Mouse (Mus musculus): ENCODE data around the gene Slk. TPM values are rescaled to one million over a fixed set of nuclear protein-coding genes. Genes with fewer than 3 reads are reported as not detected.

Gene Slk
- polyA plus RNA-seq, 1 experiment from 2014 or later: 4.6 TPM

- H3K4me2 ChIP-seq (ENCODE audit: low read depth, low read length): no peak overlapping the region
- WGBS (ENCODE audit: insufficient replicate concordance): 83% methylated on average over 5 of the region's 5 CpGs
- no peaks in the 10 kb centered on the region for H3K27me3 ChIP-seq (ENCODE audit: control insufficient read depth, insufficient read depth, low read depth, low read length)
- no peak overlapping the region for H3K27ac ChIP-seq (ENCODE audit: low read length)
- no peaks in the 10 kb centered on the region for H3K9me3 ChIP-seq (replicated peaks; ENCODE audit: control insufficient read depth, low read length)
- ATAC-seq (ENCODE audit: low read depth): no peak
- H3K4me1 ChIP-seq (ENCODE audit: control insufficient read depth, low read depth, low read length): no peaks in the 10 kb centered on the region
- no peak overlapping the region for H3K4me3 ChIP-seq (ENCODE audit: low read depth, low read length)
- H3K9ac ChIP-seq (ENCODE audit: low read depth, low read length): no peak overlapping the region
- H3K36me3 ChIP-seq (ENCODE audit: control insufficient read depth, insufficient read depth): peaks cover 5% of the 10 kb centered on the region
These were observed 52.3 kb downstream of the Slk start for GRCm38 (mm10) chr19:47631799-47632198.

GRCm38 (mm10) chr19:47635380-47635779 is 55.9 kb downstream of the Slk start:
- no peak overlapping the region for H3K9ac ChIP-seq (ENCODE audit: low read depth, low read length)
- no peaks in the 10 kb centered on the region for H3K9me3 ChIP-seq (replicated peaks; ENCODE audit: control insufficient read depth, low read length)
- no peak overlapping the region for H3K4me3 ChIP-seq (ENCODE audit: low read depth, low read length)
- no peaks in the 10 kb centered on the region for H3K4me1 ChIP-seq (ENCODE audit: control insufficient read depth, low read depth, low read length)
- no peak overlapping the region for H3K4me2 ChIP-seq (ENCODE audit: low read depth, low read length)
- no peak overlapping the region for H3K27ac ChIP-seq (ENCODE audit: low read length)
- H3K27me3 ChIP-seq (ENCODE audit: control insufficient read depth, insufficient read depth, low read depth, low read length): no peaks in the 10 kb centered on the region
- 83% methylated on average over 4 of the region's 4 CpGs for WGBS (ENCODE audit: insufficient replicate concordance)
- no peak for ATAC-seq (ENCODE audit: low read depth)
- H3K36me3 ChIP-seq (ENCODE audit: control insufficient read depth, insufficient read depth): peaks cover 24% of the 10 kb centered on the region

- Histone ChIP-seq H3K9me3 (replicated peaks; ENCODE audit: control insufficient read depth, low read length) (no peaks in the 10 kb centered on the region), H3K27ac (ENCODE audit: low read length) (no peak overlapping the region; the same call in 1 of the 2 replicates), H3K4me1 (ENCODE audit: control insufficient read depth, low read depth, low read length) (no peaks in the 10 kb centered on the region; the same call in none of the 2 replicates), H3K4me3 (ENCODE audit: low read depth, low read length) (no peak overlapping the region), H3K36me3 (ENCODE audit: control insufficient read depth, insufficient read depth) (peaks cover 25% of the 10 kb centered on the region), H3K27me3 (ENCODE audit: control insufficient read depth, insufficient read depth, low read depth, low read length) (no peaks in the 10 kb centered on the region), H3K9ac (ENCODE audit: low read depth, low read length) (no peak overlapping the region), H3K4me2 (ENCODE audit: low read depth, low read length) (no peak overlapping the region)
- 59% methylated on average over 2 of the region's 2 CpGs for WGBS (ENCODE audit: insufficient replicate concordance)
- no peak for ATAC-seq (ENCODE audit: low read depth)
These were observed 64.4 kb downstream of the Slk start for GRCm38 (mm10) chr19:47643910-47644309.

- Histone ChIP-seq H3K9me3 (replicated peaks; ENCODE audit: control insufficient read depth, low read length) (no peaks in the 10 kb centered on the region), H3K27me3 (ENCODE audit: control insufficient read depth, insufficient read depth, low read depth, low read length) (no peaks in the 10 kb centered on the region), H3K27ac (ENCODE audit: low read length) (no peak overlapping the region), H3K4me1 (ENCODE audit: control insufficient read depth, low read depth, low read length) (no peaks in the 10 kb centered on the region; the same call in none of the 2 replicates), H3K9ac (ENCODE audit: low read depth, low read length) (no peak overlapping the region), H3K4me2 (ENCODE audit: low read depth, low read length) (no peak overlapping the region), H3K36me3 (ENCODE audit: control insufficient read depth, insufficient read depth) (peaks cover 14% of the 10 kb centered on the region), H3K4me3 (ENCODE audit: low read depth, low read length) (no peak overlapping the region)
- WGBS (ENCODE audit: insufficient replicate concordance): 66% methylated on average over 6 of the region's 6 CpGs
- no peak for ATAC-seq (ENCODE audit: low read depth)
These were observed 66.1 kb downstream of the Slk start for GRCm38 (mm10) chr19:47645583-47645982.

GRCm38 (mm10) chr19:47646508-47647120 is 67.1 kb downstream of the Slk start:
- Histone ChIP-seq H3K9me3 (replicated peaks; ENCODE audit: control insufficient read depth, low read length) (no peaks in the 10 kb centered on the region), H3K4me3 (ENCODE audit: low read depth, low read length) (no peak overlapping the region), H3K4me1 (ENCODE audit: control insufficient read depth, low read depth, low read length) (no peaks in the 10 kb centered on the region; the same call in none of the 2 replicates), H3K4me2 (ENCODE audit: low read depth, low read length) (no peak overlapping the region), H3K27ac (ENCODE audit: low read length) (no peak overlapping the region), H3K9ac (ENCODE audit: low read depth, low read length) (no peak overlapping the region), H3K27me3 (ENCODE audit: control insufficient read depth, insufficient read depth, low read depth, low read length) (no peaks in the 10 kb centered on the region), H3K36me3 (ENCODE audit: control insufficient read depth, insufficient read depth) (peaks cover 9% of the 10 kb centered on the region)
- WGBS (ENCODE audit: insufficient replicate concordance): 77% methylated on average over 6 of the region's 6 CpGs
- no peak for ATAC-seq (ENCODE audit: low read depth)

GRCm38 (mm10) chr19:47649071-47649470 is 69.6 kb downstream of the Slk start:
- Histone ChIP-seq H3K4me1 (ENCODE audit: control insufficient read depth, low read depth, low read length) (no peaks in the 10 kb centered on the region; the same call in none of the 2 replicates), H3K4me3 (ENCODE audit: low read depth, low read length) (no peak overlapping the region), H3K36me3 (ENCODE audit: control insufficient read depth, insufficient read depth) (peaks cover 3% of the 10 kb centered on the region), H3K9ac (ENCODE audit: low read depth, low read length) (no peak overlapping the region), H3K27ac (ENCODE audit: low read length) (no peak overlapping the region), H3K27me3 (ENCODE audit: control insufficient read depth, insufficient read depth, low read depth, low read length) (no peaks in the 10 kb centered on the region), H3K9me3 (replicated peaks; ENCODE audit: control insufficient read depth, low read length) (no peaks in the 10 kb centered on the region), H3K4me2 (ENCODE audit: low read depth, low read length) (no peak overlapping the region)
- no peak for ATAC-seq (ENCODE audit: low read depth)
- WGBS (ENCODE audit: insufficient replicate concordance): 81% methylated on average over 6 of the region's 6 CpGs

- no peaks in the 10 kb centered on the region for H3K9me3 ChIP-seq (replicated peaks; ENCODE audit: control insufficient read depth, low read length)
- 61% methylated on average over 16 of the region's 16 CpGs for WGBS (ENCODE audit: insufficient replicate concordance)
- no peak overlapping the region for H3K27ac ChIP-seq (ENCODE audit: low read length)
- H3K4me2 ChIP-seq (ENCODE audit: low read depth, low read length): no peak overlapping the region
- no peaks in the 10 kb centered on the region for H3K27me3 ChIP-seq (ENCODE audit: control insufficient read depth, insufficient read depth, low read depth, low read length)
- no peak overlapping the region for H3K9ac ChIP-seq (ENCODE audit: low read depth, low read length)
- no peak overlapping the region for H3K4me3 ChIP-seq (ENCODE audit: low read depth, low read length)
- ATAC-seq (ENCODE audit: low read depth): no peak
- peaks cover under 1% of the 10 kb centered on the region for H3K36me3 ChIP-seq (ENCODE audit: control insufficient read depth, insufficient read depth)
- H3K4me1 ChIP-seq (ENCODE audit: control insufficient read depth, low read depth, low read length): no peaks in the 10 kb centered on the region; the same call in none of the 2 replicates
These were observed 71.1 kb downstream of the Slk start for GRCm38 (mm10) chr19:47650366-47651159.

- H3K4me1 ChIP-seq (ENCODE audit: control insufficient read depth, low read depth, low read length): no peaks in the 10 kb centered on the region; the same call in none of the 2 replicates
- no peaks in the 10 kb centered on the region for H3K9me3 ChIP-seq (replicated peaks; ENCODE audit: control insufficient read depth, low read length)
- H3K9ac ChIP-seq (ENCODE audit: low read depth, low read length): no peak overlapping the region
- no peak overlapping the region for H3K4me3 ChIP-seq (ENCODE audit: low read depth, low read length)
- no peaks in the 10 kb centered on the region for H3K27me3 ChIP-seq (ENCODE audit: control insufficient read depth, insufficient read depth, low read depth, low read length)
- H3K4me2 ChIP-seq (ENCODE audit: low read depth, low read length): no peak overlapping the region
- H3K27ac ChIP-seq (ENCODE audit: low read length): no peak overlapping the region
- WGBS (ENCODE audit: insufficient replicate concordance): 66% methylated on average over 5 of the region's 5 CpGs
- H3K36me3 ChIP-seq (ENCODE audit: control insufficient read depth, insufficient read depth): no peaks in the 10 kb centered on the region; the same call in 1 of the 2 replicates
- no peak for ATAC-seq (ENCODE audit: low read depth)
These were observed 71.6 kb downstream of the Slk start for GRCm38 (mm10) chr19:47651160-47651480.

- H3K4me3 ChIP-seq (ENCODE audit: low read depth, low read length): no peak overlapping the region
- H3K9ac ChIP-seq (ENCODE audit: low read depth, low read length): no peak overlapping the region
- H3K9me3 ChIP-seq (replicated peaks; ENCODE audit: control insufficient read depth, low read length): no peaks in the 10 kb centered on the region
- H3K4me2 ChIP-seq (ENCODE audit: low read depth, low read length): no peak overlapping the region
- WGBS (ENCODE audit: insufficient replicate concordance): 63% methylated on average over 8 of the region's 8 CpGs
- no peaks in the 10 kb centered on the region for H3K36me3 ChIP-seq (ENCODE audit: control insufficient read depth, insufficient read depth)
- no peak overlapping the region for H3K27ac ChIP-seq (ENCODE audit: low read length)
- no peaks in the 10 kb centered on the region for H3K27me3 ChIP-seq (ENCODE audit: control insufficient read depth, insufficient read depth, low read depth, low read length)
- ATAC-seq (ENCODE audit: low read depth): no peak
- no peaks in the 10 kb centered on the region for H3K4me1 ChIP-seq (ENCODE audit: control insufficient read depth, low read depth, low read length)
These were observed 72.8 kb downstream of the Slk start for GRCm38 (mm10) chr19:47652255-47652654.
